Mouse (Mus musculus) lung, adult 2 months (tissue): ENCODE data around the gene Hist1h1b. TPM values are rescaled to one million over a fixed set of nuclear protein-coding genes. Genes with fewer than 3 reads are reported as not detected.

Experiments
- DNase-seq: peaks from one replicate; pipeline ENCODE4 v3.0.0; 2022
- H3K4me1 ChIP-seq: fragments of 200-500 bp; 2 replicates; pipeline ENCODE4 v1.6.1; 2011; ENCODE audit warnings: low read length; ENCODE audit not compliant: control insufficient read depth, insufficient read depth
- H3K4me3 ChIP-seq: fragments of 200-500 bp; replicated peaks from 2 replicates; pipeline ENCODE3; 2011; ENCODE audit warnings: low read depth, mild to moderate bottlenecking, control low read depth, low read length; ENCODE audit errors: extremely low read depth
- CTCF ChIP-seq: fragments of 200-500 bp; IDR thresholded peaks from 2 replicates; pipeline ENCODE4 v1.5.1; 2011; ENCODE audit warnings: mild to moderate bottlenecking, low read length, control low read depth; ENCODE audit not compliant: insufficient read depth
- POLR2A ChIP-seq: fragments of 200-500 bp; IDR thresholded peaks from 2 replicates; pipeline ENCODE4 v1.6.1; 2011; ENCODE audit warnings: low read depth, mild to moderate bottlenecking, control low read depth, low read length, borderline replicate concordance; ENCODE audit errors: extremely low read depth
- WGBS: fragments of 180-500 bp; shearing (Covaris S2); methylation state at CpG from one replicate; pipeline ENCODE4 v1.1.7; 2018; 5-methylcytosine and 5-hydroxymethylcytosine counted together
- polyA plus RNA-seq: library from polyadenylated mRNA; depleted of rRNA; stranded (reverse); fragments of >200 nt; gene quantifications from 2 replicates; pipeline ENCODE4 v1.2.3, GENCODE M21; 2012; rRNA removed

Hist1h1b gene
- polyA plus RNA-seq, 1 experiment, result 0.41 TPM

GRCm38 (mm10) chr13:21733466-21733865 is 47.0 kb downstream of the Hist1h1b start:
- Histone ChIP-seq H3K4me3 (no peak overlapping the region), H3K4me1 (no peaks in the 10 kb centered on the region)
- TF ChIP-seq CTCF (no peak), POLR2A (no peak)
- no peak for DNase-seq
- WGBS, result 85% methylated on average over 5 of the region's 5 CpGs

Other genes starting within 250 kb of the Hist1h1b start
- 2.5 and 4.7 TPM in 2 replicates for gene Zkscan8, start 249.5 kb downstream of the Hist1h1b start, polyA plus RNA-seq
- not detected in 2 replicates for gene Olfr1366, start 237.8 kb downstream of the Hist1h1b start, polyA plus RNA-seq
- not detected in 2 replicates for gene Olfr1535, start 220.7 kb downstream of the Hist1h1b start, polyA plus RNA-seq
- not detected in 2 replicates for gene Olfr1364, start 198.9 kb downstream of the Hist1h1b start, polyA plus RNA-seq
- not detected in 2 replicates for gene Olfr1362, start 166.6 kb downstream of the Hist1h1b start, polyA plus RNA-seq
- not detected in 2 replicates for gene Olfr11, start 138.1 kb downstream of the Hist1h1b start, polyA plus RNA-seq
- not detected in 2 replicates for gene Olfr1361, start 117.2 kb downstream of the Hist1h1b start, polyA plus RNA-seq
- not detected in 2 replicates for gene Olfr1360, start 103.2 kb downstream of the Hist1h1b start, polyA plus RNA-seq
- not detected in 2 replicates for gene Olfr1359, start 82.5 kb downstream of the Hist1h1b start, polyA plus RNA-seq
- gene Hist1h2bl, start 64.5 kb downstream of the Hist1h1b start, polyA plus RNA-seq, result 0.72 and 1.6 TPM in 2 replicates
- 5.8 and 6.7 TPM in 2 replicates for gene Hist1h2ai, start 64.2 kb downstream of the Hist1h1b start, polyA plus RNA-seq
- 8.2 and 8.6 TPM in 2 replicates for gene Hist1h3h, start 63.0 kb downstream of the Hist1h1b start, polyA plus RNA-seq
- 0.70 TPM in 1 of 2 replicates, not detected in the other for gene Hist1h2bm, start 58.6 kb downstream of the Hist1h1b start, polyA plus RNA-seq
- gene Hist1h4j, start 45.6 kb downstream of the Hist1h1b start, polyA plus RNA-seq, result 1.3 and 1.4 TPM in 2 replicates
- 5.6 and 9.7 TPM in 2 replicates for gene Hist1h4k, start 30.1 kb downstream of the Hist1h1b start, polyA plus RNA-seq
- 3.2 and 3.8 TPM in 2 replicates for gene Hist1h2ak, start 26.8 kb downstream of the Hist1h1b start, polyA plus RNA-seq
- 2.4 and 4.2 TPM in 2 replicates for gene Hist1h2bn, start 26.5 kb downstream of the Hist1h1b start, polyA plus RNA-seq
- gene Hist1h3i, start 2.7 kb upstream of the Hist1h1b start, polyA plus RNA-seq, result 3.3 and 8.0 TPM in 2 replicates
- gene Hist1h2an, start 6.6 kb upstream of the Hist1h1b start, polyA plus RNA-seq, result 1.1 and 1.4 TPM in 2 replicates
- not detected in 2 replicates for gene Hist1h2bp, start 6.8 kb upstream of the Hist1h1b start, polyA plus RNA-seq
- gene Hist1h2bq, start 29.6 kb upstream of the Hist1h1b start, polyA plus RNA-seq, result 4.7 and 5.0 TPM in 2 replicates
- gene Hist1h2ao, start 29.8 kb upstream of the Hist1h1b start, polyA plus RNA-seq, result not detected in 2 replicates
- 3.1 TPM in 1 of 2 replicates, not detected in the other for gene Hist1h4m, start 31.1 kb upstream of the Hist1h1b start, polyA plus RNA-seq
- gene Hist1h4n, start 51.6 kb upstream of the Hist1h1b start, polyA plus RNA-seq, result 11.1 and 13.7 TPM in 2 replicates
- gene Hist1h2ap, start 52.9 kb upstream of the Hist1h1b start, polyA plus RNA-seq, result 59.2 and 67.3 TPM in 2 replicates
- 3.3 and 6.1 TPM in 2 replicates for gene Hist1h2br, start 53.1 kb upstream of the Hist1h1b start, polyA plus RNA-seq
- 0.53 and 0.60 TPM in 2 replicates for gene Zfp184, start 164.5 kb upstream of the Hist1h1b start, polyA plus RNA-seq
- gene Pom121l2, start 200.6 kb upstream of the Hist1h1b start, polyA plus RNA-seq, result not detected in 2 replicates
- 0.33 and 0.34 TPM in 2 replicates for gene Prss16, start 229.1 kb upstream of the Hist1h1b start, polyA plus RNA-seq